Mouse (Mus musculus): ENCODE results near the gene Ptpn3. TPM values are rescaled to one million over a fixed set of nuclear protein-coding genes. Genes with fewer than 3 reads are reported as not detected.

Gene Ptpn3
- total and polyA plus RNA-seq, 3 experiments, result 4.7 to 8.4 TPM; not detected in 1

GRCm38 (mm10) chr4:57143026-57143937, 158.4 kb downstream of the Ptpn3 start, which contains the start of gene Epb41l4b (continued):
- no peak for TF ChIP-seq ZC3H11A (IDR thresholded peaks at IDR 0.05; ENCODE audit: low read depth, low read length)
- TF ChIP-seq USF2 (IDR thresholded peaks at IDR 0.05; ENCODE audit: borderline replicate concordance in 1 of 2, insufficient read depth in 1 of 2, low read depth in 1 of 2, low read length in 2 of 2), result no peak

- no peak for TF ChIP-seq MAZ (IDR thresholded peaks at IDR 0.05; ENCODE audit: low read depth, low read length)
- TF ChIP-seq ZC3H11A (IDR thresholded peaks at IDR 0.05; ENCODE audit: low read depth, low read length), result no peak
- no peak for TF ChIP-seq POLR2AphosphoS2 (IDR thresholded peaks at IDR 0.05; ENCODE audit: low read length)
- no peak for TF ChIP-seq MXI1 (IDR thresholded peaks at IDR 0.05; ENCODE audit: low read depth, low read length)
- TF ChIP-seq UBTF (IDR thresholded peaks at IDR 0.05; ENCODE audit: borderline replicate concordance, insufficient read depth, low read depth, low read length), result no peak
- no peak for TF ChIP-seq BHLHE40 (IDR thresholded peaks at IDR 0.05; ENCODE audit: borderline replicate concordance, low read depth, low read length)
- no peak for TF ChIP-seq CHD2 (IDR thresholded peaks at IDR 0.05; ENCODE audit: low read length)
- TF ChIP-seq POLR2A (IDR thresholded peaks at IDR 0.05; ENCODE audit: control insufficient read depth in 1 of 2, insufficient read depth in 1 of 2, low read depth in 1 of 2, low read length in 2 of 2, poor library complexity in 1 of 2), result no peak
- no peak for TF ChIP-seq TCF12 (IDR thresholded peaks at IDR 0.05; ENCODE audit: low read depth, low read length)
- H3K9me3 ChIP-seq (replicated peaks; ENCODE audit: insufficient read depth, low read length), result no peaks in the 10 kb centered on the region
- H3K4me3 ChIP-seq (ENCODE audit: control insufficient read depth in 1 of 2, insufficient read depth in 1 of 2, low read depth in 2 of 2, low read length in 2 of 2), result no peak overlapping the region
- H3K27me3 ChIP-seq (ENCODE audit: control insufficient read depth in 1 of 2, insufficient read depth in 2 of 2, low read length in 2 of 2), result no peaks in the 10 kb centered on the region; a peak in 1 of 4 replicates
- no peak overlapping the region for H3K9ac ChIP-seq (ENCODE audit: control insufficient read depth, low read depth, low read length, poor library complexity, severe bottlenecking)
- H3K36me3 ChIP-seq (ENCODE audit: control insufficient read depth in 1 of 2, insufficient read depth in 2 of 2, low read length in 2 of 2), result no peaks in the 10 kb centered on the region
- no peak for DNase-seq (ENCODE audit: low read depth, low spot score)
- no peaks in the 10 kb centered on the region for H3K79me2 ChIP-seq (ENCODE audit: control insufficient read depth, insufficient read depth, low read length, poor library complexity)
- H3K4me1 ChIP-seq (ENCODE audit: control insufficient read depth in 1 of 2, insufficient read depth in 2 of 2, low read length in 2 of 2), result no peaks in the 10 kb centered on the region
- H3K27ac ChIP-seq (ENCODE audit: control insufficient read depth, low read depth, low read length), result no peak overlapping the region
Observed at GRCm38 (mm10) chr4:57142374-57143025, 159.1 kb downstream of the Ptpn3 start.

GRCm38 (mm10) chr4:57141908-57142361, 159.7 kb downstream of the Ptpn3 start:
- Histone ChIP-seq H3K36me3 (ENCODE audit: control insufficient read depth in 1 of 2, insufficient read depth in 2 of 2, low read length in 2 of 2) (no peaks in the 10 kb centered on the region), H3K9ac (ENCODE audit: control insufficient read depth, low read depth, low read length, poor library complexity, severe bottlenecking) (no peak overlapping the region), H3K27ac (ENCODE audit: control insufficient read depth, low read depth, low read length) (no peak overlapping the region), H3K27me3 (ENCODE audit: control insufficient read depth in 1 of 2, insufficient read depth in 2 of 2, low read length in 2 of 2) (no peaks in the 10 kb centered on the region; a peak in 1 of 4 replicates), H3K79me2 (ENCODE audit: control insufficient read depth, insufficient read depth, low read length, poor library complexity) (no peaks in the 10 kb centered on the region), H3K4me1 (ENCODE audit: control insufficient read depth in 1 of 2, insufficient read depth in 2 of 2, low read length in 2 of 2) (no peaks in the 10 kb centered on the region), H3K9me3 (replicated peaks; ENCODE audit: insufficient read depth, low read length) (no peaks in the 10 kb centered on the region), H3K4me3 (ENCODE audit: control insufficient read depth in 1 of 2, insufficient read depth in 1 of 2, low read depth in 2 of 2, low read length in 2 of 2) (no peak overlapping the region)
- TF ChIP-seq MYB (IDR thresholded peaks at IDR 0.05; ENCODE audit: low read depth, low read length) (no peak), TAL1 (IDR thresholded peaks at IDR 0.05; ENCODE audit: low read length) (no peak), TCF12 (IDR thresholded peaks at IDR 0.05; ENCODE audit: low read depth, low read length) (no peak), CHD2 (IDR thresholded peaks at IDR 0.05; ENCODE audit: low read length) (no peak), UBTF (IDR thresholded peaks at IDR 0.05; ENCODE audit: borderline replicate concordance, insufficient read depth, low read depth, low read length) (no peak), POLR2AphosphoS5 (IDR thresholded peaks at IDR 0.05; ENCODE audit: borderline replicate concordance, low read depth, low read length) (no peak), MAX (IDR thresholded peaks at IDR 0.05; ENCODE audit: low read length) (no peak), SIN3A (IDR thresholded peaks at IDR 0.05; ENCODE audit: low read length) (no peak), USF2 (IDR thresholded peaks at IDR 0.05; ENCODE audit: borderline replicate concordance in 1 of 2, insufficient read depth in 1 of 2, low read depth in 1 of 2, low read length in 2 of 2) (no peak), MYC (IDR thresholded peaks at IDR 0.05; ENCODE audit: low read depth, low read length) (no peak), NELFE (IDR thresholded peaks at IDR 0.05; ENCODE audit: low read depth, low read length) (no peak), ZNF384 (IDR thresholded peaks at IDR 0.05; ENCODE audit: low read depth, low read length) (no peak), POLR2AphosphoS2 (IDR thresholded peaks at IDR 0.05; ENCODE audit: low read length) (no peak), ZKSCAN1 (IDR thresholded peaks at IDR 0.05; ENCODE audit: low read depth, low read length) (no peak), RCOR1 (IDR thresholded peaks at IDR 0.05; ENCODE audit: low read depth, low read length) (no peak), ETS1 (IDR thresholded peaks at IDR 0.05; ENCODE audit: low read depth, low read length) (no peak), MXI1 (IDR thresholded peaks at IDR 0.05; ENCODE audit: low read depth, low read length) (no peak)
- no peak for DNase-seq (ENCODE audit: low read depth, low spot score)
